Mouse (Mus musculus): ENCODE results near the gene Rnf214.
A peak's percentile ranks its signal among the peaks of the same experiment; 100 is the strongest.

Rnf214 gene

GRCm38 (mm10) chr9:45906355-45907077, at the start of gene Rnf214, which contains the start of gene Pcsk7:
TSS of gene Rnf214 (minus strand) at chr9:45906911.
TSS of gene Pcsk7 (plus strand) at chr9:45906497.
- DNase-seq: peak; percentile 92 to 94

GRCm38 (mm10) chr9:45955107-45955963, 48.6 kb upstream of the Rnf214 start, which contains the start of gene Sidt2:
TSS of gene Sidt2 (minus strand) at chr9:45955258.
- peak; percentile 91 for DNase-seq

- DNase-seq: peak; percentile 50 to 58
These were observed 47.8 kb upstream of the Rnf214 start for GRCm38 (mm10) chr9:45954294-45955106.

GRCm38 (mm10) chr9:45953511-45954293, 47.0 kb upstream of the Rnf214 start:
- peak in 1 of 2 experiments; percentile 62 for DNase-seq

GRCm38 (mm10) chr9:45952890-45953289, 46.2 kb upstream of the Rnf214 start:
- no peak for DNase-seq

GRCm38 (mm10) chr9:45952057-45952456, 45.3 kb upstream of the Rnf214 start:
- DNase-seq: no peak

GRCm38 (mm10) chr9:45946872-45947183, 40.1 kb upstream of the Rnf214 start:
- DNase-seq: no peak

GRCm38 (mm10) chr9:45946182-45946871, 39.6 kb upstream of the Rnf214 start:
- no peak for DNase-seq

- DNase-seq: no peak
These were observed 39.0 kb upstream of the Rnf214 start for GRCm38 (mm10) chr9:45945721-45946120.

- DNase-seq: peak in 1 of 2 experiments; percentile 30
These were observed 38.0 kb upstream of the Rnf214 start for GRCm38 (mm10) chr9:45944506-45945400.

- no peak for DNase-seq
These were observed 37.2 kb upstream of the Rnf214 start for GRCm38 (mm10) chr9:45943628-45944505.

GRCm38 (mm10) chr9:45942916-45943315, 36.2 kb upstream of the Rnf214 start:
- no peak for DNase-seq

- no peak for DNase-seq
These were observed 35.8 kb upstream of the Rnf214 start for GRCm38 (mm10) chr9:45942464-45942863.

- DNase-seq: peak in 1 of 2 experiments; percentile 29
These were observed 34.7 kb upstream of the Rnf214 start for GRCm38 (mm10) chr9:45941329-45941888.

GRCm38 (mm10) chr9:45939794-45940193, 33.1 kb upstream of the Rnf214 start:
- no peak for DNase-seq

GRCm38 (mm10) chr9:45938952-45939637, 32.4 kb upstream of the Rnf214 start:
- DNase-seq: no peak

GRCm38 (mm10) chr9:45938088-45938487, 31.4 kb upstream of the Rnf214 start:
- no peak for DNase-seq

GRCm38 (mm10) chr9:45936883-45937282, 30.2 kb upstream of the Rnf214 start:
- DNase-seq: peak; percentile 62 to 77
